Mouse (Mus musculus): ENCODE measurements at regions not wholly inside any gene's neighbourhood (a gene's known extent, or its start where the extent isn't known, plus 50 kb on each side); places are given as distances from the start of the nearest gene placed in this dataset.

DNA sequence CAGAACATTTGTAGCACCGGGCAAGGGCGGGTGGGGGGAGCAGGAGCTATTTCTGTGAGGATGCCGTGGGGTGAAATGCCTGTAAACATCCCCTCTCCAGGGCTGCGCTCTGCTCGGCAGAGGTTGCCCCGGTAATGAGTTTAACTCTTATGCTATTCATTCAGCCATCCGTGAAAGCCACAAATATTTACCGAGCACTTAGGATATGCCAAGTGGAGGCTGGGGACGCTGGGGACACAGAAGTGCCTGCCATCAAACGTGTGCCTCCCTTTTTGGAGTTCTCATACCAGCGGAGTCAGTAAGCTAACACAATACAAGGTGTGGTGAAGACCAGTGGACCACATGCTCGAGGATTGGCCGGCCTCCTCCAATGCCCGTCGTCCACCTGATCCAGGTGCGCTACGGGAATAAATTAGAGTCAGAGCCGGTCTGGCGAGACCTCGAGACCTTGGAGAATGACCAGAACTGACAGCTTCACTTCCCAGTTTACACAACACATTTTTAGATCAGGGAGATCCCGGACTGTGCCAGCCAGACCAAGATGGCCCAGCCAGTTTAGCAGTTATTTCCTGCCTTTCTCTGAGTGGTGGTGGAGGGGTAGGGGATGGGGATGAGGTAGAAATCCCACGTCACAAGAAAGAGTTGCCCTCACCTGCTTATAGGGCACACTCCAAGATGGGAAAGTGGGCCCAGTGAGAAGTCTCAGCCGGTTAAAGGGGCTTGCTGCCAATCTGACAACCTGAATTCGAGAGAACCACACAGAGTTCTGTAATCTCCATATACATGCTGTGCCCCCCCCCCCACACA lies 134.4 kb downstream of the 2410131K14Rik start:
- WGBS: 51% methylated on average over 24 of the region's 24 CpGs
- Histone ChIP-seq H3K27me3 (ENCODE audit: control insufficient read depth, insufficient read depth, low read length) (peaks cover 4% of the 10 kb centered on the region; the same call in 1 of the 2 replicates), H3K27ac (replicated peaks; ENCODE audit: low read depth, low read length) (no peak overlapping the region), H3K9me3 (ENCODE audit: control insufficient read depth, low read length) (no peaks in the 10 kb centered on the region), H3K9ac (ENCODE audit: low read length) (no peak overlapping the region), H3K4me1 (ENCODE audit: control insufficient read depth, insufficient read depth, low read length) (peaks cover 9% of the 10 kb centered on the region; the same call in 1 of the 2 replicates), H3K4me3 (ENCODE audit: low read depth, low read length) (no peak overlapping the region), H3K36me3 (ENCODE audit: control insufficient read depth, insufficient read depth, low read length) (no peaks in the 10 kb centered on the region), H3K4me2 (ENCODE audit: low read depth, severe bottlenecking) (no peak overlapping the region)
- DNase-seq (ENCODE audit: low spot score): no peak
- ATAC-seq (ENCODE audit: insufficient number of reproducible peaks, low FRiP score, low TSS enrichment, low read depth): no peak

DNA sequence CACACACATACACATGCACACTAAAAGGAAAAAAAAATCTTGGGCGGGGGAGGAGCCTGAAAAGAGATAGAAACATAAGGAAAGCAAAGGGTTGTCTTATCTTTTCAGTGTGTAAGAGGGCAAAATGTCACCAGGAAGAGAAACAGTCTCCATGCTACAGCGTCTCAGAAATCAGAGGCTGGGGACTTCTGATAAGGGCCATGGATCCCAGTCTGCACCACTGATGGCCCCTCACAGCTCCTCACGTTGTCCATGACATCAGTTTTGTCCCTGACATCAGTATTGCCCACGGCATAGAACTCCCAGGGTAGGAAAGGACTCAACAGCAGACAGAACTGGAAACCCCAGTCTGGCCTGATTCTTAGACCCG lies 135.0 kb downstream of the 2410131K14Rik start:
- H3K9ac ChIP-seq (ENCODE audit: low read length): no peak overlapping the region
- H3K27ac ChIP-seq (replicated peaks; ENCODE audit: low read depth, low read length): no peak overlapping the region
- 20% methylated on average over 5 of the region's 5 CpGs for whole genome bisulfite sequencing
- DNase-seq (ENCODE audit: low spot score) (no peak), ATAC-seq (ENCODE audit: insufficient number of reproducible peaks, low FRiP score, low TSS enrichment, low read depth) (no peak)
- no peaks in the 10 kb centered on the region for H3K9me3 ChIP-seq (ENCODE audit: control insufficient read depth, low read length)
- no peaks in the 10 kb centered on the region for H3K36me3 ChIP-seq (ENCODE audit: control insufficient read depth, insufficient read depth, low read length)
- peaks cover 4% of the 10 kb centered on the region; the same call in 1 of the 2 replicates for H3K27me3 ChIP-seq (ENCODE audit: control insufficient read depth, insufficient read depth, low read length)
- H3K4me1 ChIP-seq (ENCODE audit: control insufficient read depth, insufficient read depth, low read length): peaks cover 6% of the 10 kb centered on the region; the same call in 1 of the 2 replicates
- peak overlapping the region; percentile 37; the same call in 1 of the 2 replicates for H3K4me3 ChIP-seq (ENCODE audit: low read depth, low read length)
- H3K4me2 ChIP-seq (ENCODE audit: low read depth, severe bottlenecking): peak overlapping the region; percentile 74

DNA sequence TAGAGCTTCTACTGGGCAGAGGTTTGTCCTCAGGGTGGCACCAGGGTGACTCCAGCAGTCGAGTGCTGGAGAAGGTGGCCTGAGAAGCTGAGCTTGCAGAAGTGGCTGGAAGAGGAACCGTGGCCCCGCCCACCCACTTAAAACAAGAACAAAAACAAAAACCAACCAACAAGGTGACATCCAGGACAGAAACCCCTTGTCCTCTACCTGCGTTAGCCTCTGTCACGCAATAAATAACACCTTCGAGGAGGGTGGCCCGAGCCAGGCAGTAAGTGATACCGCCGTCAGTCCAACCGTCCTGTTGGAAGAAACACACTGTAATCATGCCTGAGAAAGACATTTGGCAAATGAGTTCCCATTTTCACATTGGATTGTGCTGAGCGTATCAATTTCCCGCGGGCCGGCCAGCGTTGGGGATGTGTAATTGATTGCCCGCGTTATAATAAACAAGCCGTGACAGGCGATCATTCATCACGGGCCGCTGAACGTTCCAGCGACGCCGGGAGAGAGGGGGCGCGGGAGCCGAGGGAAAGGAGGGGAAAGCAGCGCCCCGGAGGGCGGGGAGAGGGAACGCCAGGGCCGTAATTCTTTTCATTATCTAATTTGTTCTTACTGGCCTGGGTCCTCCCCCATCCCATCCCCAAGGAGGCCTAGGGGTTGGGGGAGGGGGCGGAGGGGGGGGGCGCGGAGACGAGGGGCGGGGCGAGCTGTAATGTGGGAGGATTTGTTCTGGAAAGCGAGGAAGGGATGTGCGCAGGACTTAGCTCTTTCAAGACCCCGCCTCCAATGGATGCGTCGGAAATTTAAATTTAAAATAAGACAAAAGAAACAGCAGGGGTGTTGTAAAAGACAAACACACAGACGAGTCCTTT lies 135.6 kb downstream of the 2410131K14Rik start:
- peaks cover 1% of the 10 kb centered on the region; the same call in 1 of the 2 replicates for H3K4me1 ChIP-seq (ENCODE audit: control insufficient read depth, insufficient read depth, low read length)
- under 1% methylated on average over 40 of the region's 45 CpGs for WGBS
- no peaks in the 10 kb centered on the region for H3K9me3 ChIP-seq (ENCODE audit: control insufficient read depth, low read length)
- H3K36me3 ChIP-seq (ENCODE audit: control insufficient read depth, insufficient read depth, low read length): no peaks in the 10 kb centered on the region
- peak; percentile 77 for DNase-seq (ENCODE audit: low spot score)
- peak; percentile 45; the same call in 1 of the 2 replicates for ATAC-seq (ENCODE audit: insufficient number of reproducible peaks, low FRiP score, low TSS enrichment, low read depth)
- H3K9ac ChIP-seq (ENCODE audit: low read length): peak overlapping the region; percentile 9; the same call in 1 of the 2 replicates
- peaks cover 4% of the 10 kb centered on the region; the same call in 1 of the 2 replicates for H3K27me3 ChIP-seq (ENCODE audit: control insufficient read depth, insufficient read depth, low read length)
- H3K4me2 ChIP-seq (ENCODE audit: low read depth, severe bottlenecking): peak overlapping the region; percentile 74
- H3K27ac ChIP-seq (replicated peaks; ENCODE audit: low read depth, low read length): 0 out of 2 replicates have a peak overlapping the region, but pooled peaks have one; percentile 24
- H3K4me3 ChIP-seq (ENCODE audit: low read depth, low read length): peak overlapping the region; percentile 37

DNA sequence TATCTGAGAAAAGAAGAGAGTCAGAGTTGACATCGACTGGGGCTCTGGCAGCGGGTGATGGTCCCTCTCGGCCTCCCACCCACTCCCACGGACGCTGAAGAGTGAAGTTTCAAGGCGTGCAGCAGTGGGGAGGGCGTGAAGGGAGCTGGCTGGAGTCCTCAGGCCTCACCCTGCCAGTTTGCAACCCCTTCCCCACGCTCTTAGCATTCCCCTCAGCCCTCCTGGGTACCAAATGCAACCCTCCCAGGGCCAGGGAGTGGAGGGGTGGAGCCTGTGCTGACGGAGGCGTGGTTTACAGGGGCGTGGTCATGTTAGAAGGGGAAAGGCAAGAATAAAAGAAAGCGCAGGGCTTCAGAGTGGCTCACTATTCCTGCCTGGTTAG lies 136.3 kb downstream of the 2410131K14Rik start:
- Histone ChIP-seq H3K4me2 (ENCODE audit: low read depth, severe bottlenecking) (peak overlapping the region; percentile 74), H3K4me1 (ENCODE audit: control insufficient read depth, insufficient read depth, low read length) (no peaks in the 10 kb centered on the region), H3K27me3 (ENCODE audit: control insufficient read depth, insufficient read depth, low read length) (peaks cover 4% of the 10 kb centered on the region; the same call in 1 of the 2 replicates), H3K27ac (replicated peaks; ENCODE audit: low read depth, low read length) (0 out of 2 replicates have a peak overlapping the region, but pooled peaks have one; percentile 24), H3K36me3 (ENCODE audit: control insufficient read depth, insufficient read depth, low read length) (no peaks in the 10 kb centered on the region), H3K4me3 (ENCODE audit: low read depth, low read length) (peak overlapping the region; percentile 37), H3K9me3 (ENCODE audit: control insufficient read depth, low read length) (no peaks in the 10 kb centered on the region), H3K9ac (ENCODE audit: low read length) (no peak overlapping the region; the same call in 1 of the 2 replicates)
- ATAC-seq (ENCODE audit: insufficient number of reproducible peaks, low FRiP score, low TSS enrichment, low read depth) (peak; percentile 60), DNase-seq (ENCODE audit: low spot score) (peak; percentile 81)
- 2% methylated on average over 12 of the region's 12 CpGs for WGBS

DNA sequence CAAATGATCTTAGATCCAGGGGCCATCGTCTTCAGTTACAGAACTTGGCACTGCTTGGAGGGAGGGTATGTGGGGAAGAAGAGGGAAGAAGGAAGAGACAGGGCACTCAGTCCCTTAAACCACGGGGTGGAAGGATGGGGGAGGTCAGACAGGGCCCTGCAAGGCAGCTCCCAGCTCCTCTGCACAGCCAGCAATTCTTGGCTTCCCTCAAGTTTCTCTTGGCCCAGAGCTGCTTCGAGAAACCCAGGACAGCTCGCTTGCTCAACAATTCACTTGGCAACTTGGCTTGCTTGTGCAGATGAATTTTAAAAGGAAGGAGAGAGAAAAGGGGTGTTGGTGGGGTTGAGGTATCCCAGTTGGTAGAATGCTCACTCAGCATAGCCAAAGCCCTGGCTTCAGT lies 141.1 kb downstream of the 2410131K14Rik start:
- no peak overlapping the region for H3K4me3 ChIP-seq (ENCODE audit: low read depth, low read length)
- no peaks in the 10 kb centered on the region; the same call in 1 of the 2 replicates for H3K9me3 ChIP-seq (ENCODE audit: control insufficient read depth, low read length)
- no peak overlapping the region for H3K27ac ChIP-seq (replicated peaks; ENCODE audit: low read depth, low read length)
- H3K4me1 ChIP-seq (ENCODE audit: control insufficient read depth, insufficient read depth, low read length): no peaks in the 10 kb centered on the region
- DNase-seq (ENCODE audit: low spot score): no peak
- H3K4me2 ChIP-seq (ENCODE audit: low read depth, severe bottlenecking): no peak overlapping the region
- ATAC-seq (ENCODE audit: insufficient number of reproducible peaks, low FRiP score, low TSS enrichment, low read depth): no peak
- no peak overlapping the region for H3K9ac ChIP-seq (ENCODE audit: low read length)
- H3K27me3 ChIP-seq (ENCODE audit: control insufficient read depth, insufficient read depth, low read length): no peaks in the 10 kb centered on the region
- 85% methylated on average over 4 of the region's 4 CpGs for WGBS
- no peaks in the 10 kb centered on the region for H3K36me3 ChIP-seq (ENCODE audit: control insufficient read depth, insufficient read depth, low read length)

DNA sequence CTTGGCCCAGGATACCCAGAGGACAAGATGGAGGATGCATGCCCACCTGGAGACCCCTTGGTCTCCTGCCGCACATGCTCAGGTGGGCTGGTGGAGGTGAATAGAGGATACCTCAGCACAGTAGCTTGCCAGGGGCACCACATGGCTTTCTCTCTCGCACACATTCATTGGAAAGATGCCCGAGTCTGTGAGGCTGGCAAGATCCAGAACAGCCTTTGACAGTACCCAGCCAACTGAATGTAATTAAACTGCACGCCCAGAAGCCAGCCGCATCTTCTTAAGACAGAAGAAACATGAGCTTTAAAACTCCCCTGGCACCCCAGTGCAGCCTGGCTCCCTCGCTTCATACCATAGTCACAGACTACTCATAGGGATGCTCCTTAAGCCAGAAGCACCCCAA lies 143.4 kb downstream of the 2410131K14Rik start:
- Histone ChIP-seq H3K9ac (ENCODE audit: low read length) (no peak overlapping the region), H3K4me1 (ENCODE audit: control insufficient read depth, insufficient read depth, low read length) (no peaks in the 10 kb centered on the region), H3K4me3 (ENCODE audit: low read depth, low read length) (no peak overlapping the region), H3K9me3 (ENCODE audit: control insufficient read depth, low read length) (no peaks in the 10 kb centered on the region; the same call in 1 of the 2 replicates), H3K4me2 (ENCODE audit: low read depth, severe bottlenecking) (no peak overlapping the region), H3K27me3 (ENCODE audit: control insufficient read depth, insufficient read depth, low read length) (no peaks in the 10 kb centered on the region), H3K27ac (replicated peaks; ENCODE audit: low read depth, low read length) (no peak overlapping the region), H3K36me3 (ENCODE audit: control insufficient read depth, insufficient read depth, low read length) (no peaks in the 10 kb centered on the region)
- 93% methylated on average over 6 of the region's 6 CpGs for WGBS
- DNase-seq (ENCODE audit: low spot score): no peak
- ATAC-seq (ENCODE audit: insufficient number of reproducible peaks, low FRiP score, low TSS enrichment, low read depth): no peak

DNA sequence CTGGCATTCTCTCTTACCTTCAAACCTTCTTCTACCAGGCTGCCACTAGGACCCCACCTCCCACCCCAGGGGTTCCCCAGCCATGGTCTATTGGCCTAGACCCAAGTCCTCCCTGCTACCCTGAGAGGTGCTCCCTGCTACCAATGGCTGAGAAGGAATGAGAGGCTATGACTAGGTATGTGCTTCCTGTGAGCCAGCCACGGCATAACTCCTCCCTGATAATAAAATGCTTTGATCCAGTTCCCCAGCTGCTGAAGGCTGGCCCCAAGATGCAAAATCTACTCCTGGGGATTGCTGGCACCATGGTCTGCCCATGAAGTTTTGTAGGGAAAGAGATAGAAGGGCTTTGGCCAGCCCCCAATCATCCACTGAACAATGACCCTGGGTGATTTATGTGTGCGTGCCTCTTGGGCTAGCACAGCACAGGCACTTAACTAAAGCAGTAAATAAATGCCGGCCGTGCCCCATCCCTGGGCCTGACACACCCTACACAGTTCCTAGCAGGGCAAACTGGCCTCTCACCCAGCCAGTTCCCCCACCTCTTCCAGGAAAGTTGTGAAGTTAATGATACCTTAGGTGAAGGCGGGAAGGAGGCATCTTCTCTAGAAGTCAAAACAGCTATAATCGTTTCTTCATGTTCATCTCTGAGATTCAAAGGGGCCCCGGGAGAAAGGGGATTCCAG lies 145.8 kb downstream of the 2410131K14Rik start:
- Histone ChIP-seq H3K4me2 (ENCODE audit: low read depth, severe bottlenecking) (no peak overlapping the region), H3K27ac (replicated peaks; ENCODE audit: low read depth, low read length) (no peak overlapping the region), H3K9ac (ENCODE audit: low read length) (no peak overlapping the region), H3K27me3 (ENCODE audit: control insufficient read depth, insufficient read depth, low read length) (no peaks in the 10 kb centered on the region), H3K9me3 (ENCODE audit: control insufficient read depth, low read length) (no peaks in the 10 kb centered on the region; the same call in 1 of the 2 replicates), H3K36me3 (ENCODE audit: control insufficient read depth, insufficient read depth, low read length) (no peaks in the 10 kb centered on the region), H3K4me3 (ENCODE audit: low read depth, low read length) (no peak overlapping the region), H3K4me1 (ENCODE audit: control insufficient read depth, insufficient read depth, low read length) (no peaks in the 10 kb centered on the region)
- 54% methylated on average over 7 of the region's 7 CpGs for WGBS
- DNase-seq (ENCODE audit: low spot score): no peak
- ATAC-seq (ENCODE audit: insufficient number of reproducible peaks, low FRiP score, low TSS enrichment, low read depth): no peak
